Mouse (Mus musculus) splenic B cell, adult 2 months (primary cell): ENCODE measurements around the gene Irak3.
"Not testable (repeated sequence)": the region's sequence is repeated elsewhere in the genome, so short reads cannot be mapped to it uniquely, and the experiment has no call there.

Experiments used
- DNase-seq: peaks from one replicate; pipeline ENCODE4 v3.0.0-alpha.2; 2011; ENCODE audit warnings: low read depth, low spot score
- H3K27me3 ChIP-seq: 2 replicates; pipeline ENCODE4 v1.6.1; 2012; ENCODE audit warnings: mild to moderate bottlenecking, low read length, moderate library complexity, mixed read lengths; ENCODE audit not compliant: control insufficient read depth, poor library complexity, insufficient read depth, severe bottlenecking
- H3K36me3 ChIP-seq: 2 replicates; pipeline ENCODE4 v1.6.1; 2012; ENCODE audit warnings: mild to moderate bottlenecking, low read length, moderate library complexity, mixed read lengths; ENCODE audit not compliant: control insufficient read depth, poor library complexity, insufficient read depth, severe bottlenecking

Irak3 gene

DNA sequence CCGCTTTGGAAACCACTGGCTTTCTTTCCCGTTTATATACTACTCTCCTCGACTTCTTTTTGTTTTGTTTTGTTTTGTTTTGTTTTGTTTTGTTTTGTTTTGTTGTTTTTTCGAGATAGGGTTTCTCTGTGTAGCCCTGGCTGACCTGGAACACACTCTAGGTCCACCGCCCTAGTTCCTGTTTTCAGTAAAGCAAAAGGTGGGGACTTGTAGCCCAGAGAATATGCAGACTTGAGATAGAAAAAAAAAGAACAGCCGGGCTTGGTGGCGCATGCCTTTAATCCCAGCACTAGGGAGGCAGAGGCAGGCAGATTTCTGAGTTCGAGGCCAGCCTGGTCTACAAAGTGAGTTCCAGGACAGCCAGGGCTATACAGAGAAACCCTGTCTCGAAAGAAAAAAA, 88.4 kb downstream of the Irak3 start:
- H3K27me3 ChIP-seq, H3K36me3 ChIP-seq: not testable (repeated sequence)
- peak; percentile 34 for DNase-seq

- peaks cover 4% of the 10 kb centered on the region; the same call in 1 of the 2 replicates for H3K36me3 ChIP-seq
- H3K27me3 ChIP-seq: no peaks in the 10 kb centered on the region
- DNase-seq: peak; percentile 98
Observed at GRCm38 (mm10) chr10:120112507-120113396, 89.2 kb downstream of the Irak3 start, which contains the start of gene Helb. Gene Helb (minus strand): TSS chr10:120112987.

DNA sequence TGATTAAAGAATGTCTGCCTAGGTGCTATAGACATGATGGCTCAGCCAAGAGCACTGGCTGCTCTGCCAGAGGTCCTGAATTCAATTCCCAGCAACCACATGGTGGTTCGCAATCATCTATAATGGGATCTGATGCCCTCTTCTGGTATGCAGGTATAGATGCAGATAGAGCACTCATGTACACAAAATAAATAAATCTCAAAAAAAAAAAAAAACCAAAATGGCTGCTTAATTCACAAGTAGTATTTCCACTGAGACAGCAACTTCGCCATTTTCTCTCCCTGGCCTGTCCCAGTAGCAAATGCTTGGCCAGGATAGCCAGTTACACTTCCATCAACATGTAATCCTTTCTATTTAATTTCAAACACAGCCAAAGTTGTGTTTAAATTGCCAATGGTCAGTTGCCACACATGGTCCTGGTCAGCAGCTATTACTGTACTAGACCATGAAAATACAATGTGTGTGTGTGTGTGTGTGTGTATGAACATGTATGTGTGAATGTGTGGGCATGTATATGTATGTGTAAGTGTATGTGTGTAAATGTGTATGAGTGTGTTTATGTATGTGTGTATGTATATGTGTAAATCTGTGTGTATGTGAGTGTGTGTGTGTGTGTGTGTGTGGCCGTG, 90.1 kb downstream of the Irak3 start:
- no peaks in the 10 kb centered on the region for H3K27me3 ChIP-seq
- peaks cover 4% of the 10 kb centered on the region; the same call in 1 of the 2 replicates for H3K36me3 ChIP-seq
- peak; percentile 6 for DNase-seq

GRCm38 (mm10) chr10:120100806-120101205, 101.1 kb downstream of the Irak3 start:
- H3K36me3 ChIP-seq: peaks cover 4% of the 10 kb centered on the region
- no peak for DNase-seq

DNA sequence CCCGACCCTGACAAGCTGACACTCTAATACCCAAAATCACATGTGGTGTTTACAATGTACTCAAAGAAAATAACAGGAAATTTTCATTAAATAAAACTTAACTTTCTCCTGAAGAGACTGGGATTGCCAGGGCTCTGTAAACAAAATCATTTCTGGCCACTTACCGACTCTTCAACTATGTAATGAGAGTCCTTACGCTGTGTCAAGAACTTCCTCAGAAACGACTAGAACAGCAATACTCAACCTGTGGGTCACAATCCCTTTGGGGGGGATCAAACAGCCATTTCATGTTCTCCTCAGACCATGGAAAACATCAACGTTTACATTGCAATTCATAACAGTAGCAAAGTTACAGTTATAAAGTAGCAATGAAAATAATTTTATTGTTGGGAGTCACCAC, 104.4 kb downstream of the Irak3 start:
- no peak for DNase-seq
- no peaks in the 10 kb centered on the region for H3K27me3 ChIP-seq
- peaks cover 8% of the 10 kb centered on the region for H3K36me3 ChIP-seq

More at GRCm38 (mm10) chr10:120100806-120101205, 101.1 kb downstream of the Irak3 start:
- no peaks in the 10 kb centered on the region for H3K27me3 ChIP-seq

DNA sequence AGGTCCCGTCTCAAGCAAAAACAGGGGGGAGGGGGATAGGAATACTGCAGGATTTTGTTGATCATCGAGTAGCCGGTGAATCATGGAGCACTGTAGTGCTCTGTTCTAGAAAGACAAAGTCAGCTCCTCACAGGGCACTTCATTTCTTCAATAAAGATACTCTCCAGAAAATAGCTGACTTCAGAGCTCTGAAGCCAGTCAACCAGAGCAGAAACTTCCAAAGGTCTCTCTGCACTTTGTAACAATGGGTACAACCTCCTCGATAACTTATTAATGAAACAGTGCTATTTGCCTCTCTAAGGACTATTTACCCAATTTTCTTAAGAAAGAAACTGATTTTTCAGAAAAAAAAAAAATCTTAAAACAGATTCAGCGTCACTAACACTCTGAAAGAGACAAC, 106.2 kb downstream of the Irak3 start:
- no peaks in the 10 kb centered on the region for H3K27me3 ChIP-seq
- DNase-seq: no peak
- peaks cover 13% of the 10 kb centered on the region for H3K36me3 ChIP-seq

DNA sequence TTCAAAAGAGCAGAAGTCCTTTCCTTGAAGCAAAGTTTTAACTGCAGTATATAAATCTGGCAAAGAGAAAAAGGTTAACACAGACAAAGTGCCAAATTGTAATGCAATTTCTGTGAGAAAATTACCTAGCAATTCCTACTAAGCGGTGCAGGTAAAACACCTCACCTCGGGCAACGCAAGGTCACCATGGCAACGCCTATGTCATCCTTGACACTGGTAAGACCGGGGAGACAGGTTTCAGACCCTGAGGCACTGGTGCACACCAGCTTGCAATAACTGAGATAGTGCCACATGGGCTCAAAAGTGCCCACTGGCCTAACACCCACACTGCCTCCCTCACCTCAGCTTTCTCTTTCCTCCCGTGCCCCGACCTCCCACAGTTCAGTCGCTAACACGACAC, 106.8 kb downstream of the Irak3 start:
- Histone ChIP-seq H3K27me3 (no peaks in the 10 kb centered on the region), H3K36me3 (peaks cover 13% of the 10 kb centered on the region)
- no peak for DNase-seq

DNA sequence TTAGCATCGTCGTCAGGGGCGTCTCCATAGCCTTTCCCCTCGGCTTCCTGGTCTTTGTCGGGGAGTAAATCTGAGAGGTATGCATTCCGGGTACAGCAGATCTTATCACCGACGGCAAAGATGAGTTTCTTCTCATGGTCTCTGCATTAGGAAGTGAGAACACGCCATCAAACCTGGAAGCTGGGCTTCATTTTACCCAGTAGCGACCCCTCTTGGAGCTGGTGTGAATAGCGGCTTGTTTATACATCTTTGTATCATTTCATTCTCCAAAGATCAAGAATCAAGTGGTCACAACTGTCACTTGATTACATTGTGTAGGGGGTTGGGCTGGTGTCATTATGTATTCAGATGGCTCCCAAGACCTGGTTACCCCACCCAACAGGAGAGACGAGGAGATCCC, 109.4 kb downstream of the Irak3 start:
- no peak for DNase-seq

More for the DNA sequence above, 109.4 kb downstream of the Irak3 start:
- H3K36me3 ChIP-seq: peaks cover 9% of the 10 kb centered on the region
- H3K27me3 ChIP-seq: no peaks in the 10 kb centered on the region
